Mouse (Mus musculus) kidney, adult 2 months (tissue): Measurements from ENCODE around the gene Rtl10. TPM values are rescaled to one million over a fixed set of nuclear protein-coding genes. Genes with fewer than 3 reads are reported as not detected.
A peak's percentile ranks its signal among the peaks of the same experiment; 100 is the strongest.

ENCODE experiments used
- DNase-seq: peaks from one replicate; pipeline ENCODE4 v3.0.0; 2021
- H3K27ac ChIP-seq: fragments of 200-500 bp; 2 replicates; pipeline ENCODE4 v1.5.1; 2012; ENCODE audit warnings: low read depth, low read length, control low read depth, inconsistent platforms; ENCODE audit not compliant: insufficient read depth
- H3K27me3 ChIP-seq: fragments of 200-500 bp; replicated peaks from 2 replicates; pipeline ENCODE4 v1.6.1; 2012; ENCODE audit warnings: mild to moderate bottlenecking, moderate library complexity, low read length, inconsistent platforms; ENCODE audit not compliant: control insufficient read depth, insufficient read depth
- H3K36me3 ChIP-seq: fragments of 200-500 bp; 2 replicates; pipeline ENCODE4 v1.6.1; 2012; ENCODE audit warnings: mild to moderate bottlenecking, moderate library complexity, low read length, inconsistent platforms; ENCODE audit not compliant: control insufficient read depth, insufficient read depth
- H3K4me1 ChIP-seq: fragments of 200-500 bp; 2 replicates; pipeline ENCODE4 v1.6.1; 2011; ENCODE audit warnings: low read length; ENCODE audit not compliant: control insufficient read depth, insufficient read depth
- H3K4me3 ChIP-seq: fragments of 200-500 bp; 2 replicates; pipeline ENCODE4 v1.5.1; 2011; ENCODE audit warnings: mild to moderate bottlenecking, low read depth, low read length, control low read depth; ENCODE audit not compliant: insufficient read depth
- CTCF ChIP-seq: fragments of 200-500 bp; conservative IDR thresholded peaks from 2 replicates; pipeline ENCODE4 v1.5.1; 2011; ENCODE audit warnings: low read depth, mild to moderate bottlenecking, control low read depth, low read length, moderate library complexity, mixed read lengths; ENCODE audit not compliant: insufficient read depth, insufficient read length
- POLR2A ChIP-seq: fragments of 200-500 bp; IDR thresholded peaks from one replicate; pipeline ENCODE4 v1.6.1; 2011; ENCODE audit warnings: low read depth, low read length, control low read depth
- WGBS: fragments of 180-500 bp; shearing (Covaris S2); methylation state at CpG from one replicate; pipeline ENCODE4 v1.1.7; 2018; 5-methylcytosine and 5-hydroxymethylcytosine counted together
- polyA plus RNA-seq: library from polyadenylated mRNA; depleted of rRNA; stranded (reverse); fragments of >200 nt; gene quantifications from 2 replicates; pipeline ENCODE4 v1.2.3, GENCODE M21; 2012

Gene Rtl10
- polyA plus RNA-seq, 1 experiment, result 5.0 TPM

DNA sequence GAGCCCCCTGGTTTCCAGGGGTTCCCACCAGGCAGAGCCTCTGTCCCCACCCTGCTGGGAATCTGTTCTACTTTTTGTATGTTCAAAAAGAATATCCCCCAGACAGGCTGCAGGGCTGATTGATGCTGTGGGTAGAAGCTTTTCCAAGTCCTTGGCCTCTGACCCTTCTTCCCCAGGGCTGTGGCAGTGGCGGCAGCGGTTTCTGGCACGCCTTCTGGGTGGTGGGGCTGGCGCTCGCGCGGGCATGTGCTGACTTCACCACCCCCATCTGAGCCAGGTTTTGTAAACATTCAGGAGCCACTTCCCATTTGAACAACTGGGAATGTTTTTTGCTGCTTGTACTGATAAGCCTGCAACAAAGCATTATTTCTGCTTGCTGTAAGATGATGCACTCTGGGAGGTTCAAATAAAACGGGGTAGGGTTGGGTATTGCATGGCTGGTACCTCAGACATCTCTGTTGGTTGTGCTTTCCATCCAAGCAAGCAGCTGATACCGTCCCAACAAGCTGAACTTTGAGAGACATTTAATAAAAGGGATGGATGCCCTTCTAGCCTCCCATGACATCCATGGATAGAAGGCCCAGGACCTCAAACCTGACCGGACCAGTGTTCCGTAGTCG is 39.3 kb upstream of the Rtl10 start:
- Histone ChIP-seq H3K27me3 (no peaks in the 10 kb centered on the region), H3K4me3 (no peak overlapping the region), H3K27ac (no peak overlapping the region), H3K36me3 (no peaks in the 10 kb centered on the region), H3K4me1 (no peaks in the 10 kb centered on the region)
- TF ChIP-seq POLR2A, result no peak
- TF ChIP-seq CTCF, result no peak
- WGBS, result 54% methylated on average over 12 of the region's 12 CpGs
- peak; percentile 22 for DNase-seq

DNA sequence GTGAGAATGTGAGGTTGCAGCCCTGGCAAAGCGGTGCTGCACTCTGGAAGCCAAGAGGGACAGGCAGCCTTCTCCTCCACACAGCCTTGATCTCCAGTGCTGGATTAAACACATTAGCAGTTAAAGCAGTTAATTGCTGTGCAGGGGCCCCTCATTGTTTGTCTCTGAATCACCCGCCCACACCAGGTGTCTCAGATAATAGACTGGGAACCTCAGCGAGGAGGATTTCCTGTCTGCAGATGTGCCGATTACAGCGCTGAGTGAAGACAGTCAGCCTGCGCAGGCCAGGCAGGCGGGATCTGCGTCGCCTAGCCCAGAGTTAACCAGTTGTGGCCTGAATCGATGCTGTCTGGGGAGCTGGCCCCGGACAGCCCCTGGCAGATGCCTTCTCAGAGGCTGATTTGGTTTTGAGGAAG is 38.7 kb upstream of the Rtl10 start:
- no peaks in the 10 kb centered on the region for H3K4me1 ChIP-seq
- H3K27me3 ChIP-seq, result no peaks in the 10 kb centered on the region
- H3K27ac ChIP-seq, result no peak overlapping the region
- 54% methylated on average over 11 of the region's 11 CpGs for WGBS
- H3K4me3 ChIP-seq, result no peak overlapping the region
- H3K36me3 ChIP-seq, result no peaks in the 10 kb centered on the region
- TF ChIP-seq CTCF, result no peak
- no peak for TF ChIP-seq POLR2A
- peak; percentile 13 for DNase-seq

DNA sequence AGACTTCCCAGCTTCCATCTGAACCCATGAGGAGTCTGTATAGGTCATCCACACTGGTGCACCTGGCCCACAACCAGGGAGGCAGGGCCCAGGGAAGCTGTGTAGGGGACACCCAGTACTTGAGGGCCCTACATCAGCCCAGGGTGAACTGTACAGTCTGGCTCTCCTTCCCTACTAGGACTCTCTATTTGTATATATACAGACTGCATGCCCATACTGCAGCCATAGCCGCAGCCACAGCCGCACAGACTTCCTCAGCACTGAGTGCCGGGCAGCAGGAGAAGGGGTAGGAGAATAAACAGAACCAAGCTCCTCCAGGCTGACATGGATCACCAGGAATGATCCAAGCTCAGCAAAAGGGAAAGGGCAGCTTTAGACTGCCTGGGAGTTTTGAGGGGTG is 37.9 kb upstream of the Rtl10 start:
- DNase-seq, result no peak
- Histone ChIP-seq H3K4me3 (no peak overlapping the region), H3K27me3 (no peaks in the 10 kb centered on the region), H3K27ac (no peak overlapping the region), H3K36me3 (no peaks in the 10 kb centered on the region), H3K4me1 (no peaks in the 10 kb centered on the region)
- TF ChIP-seq POLR2A, result no peak
- no peak for TF ChIP-seq CTCF
- WGBS, result 94% methylated on average over 3 of the region's 3 CpGs

GRCm38 (mm10) chr16:18462031-18462430 is 36.7 kb upstream of the Rtl10 start:
- WGBS, result 88% methylated on average over 9 of the region's 9 CpGs
- Histone ChIP-seq H3K4me3 (no peak overlapping the region), H3K27me3 (no peaks in the 10 kb centered on the region), H3K27ac (no peak overlapping the region), H3K36me3 (no peaks in the 10 kb centered on the region), H3K4me1 (no peaks in the 10 kb centered on the region)
- no peak for DNase-seq
- TF ChIP-seq POLR2A (no peak), CTCF (no peak)

- no peaks in the 10 kb centered on the region for H3K27me3 ChIP-seq
- H3K4me1 ChIP-seq, result no peaks in the 10 kb centered on the region
- no peaks in the 10 kb centered on the region for H3K36me3 ChIP-seq
- H3K27ac ChIP-seq, result no peak overlapping the region
- peak; percentile 24 for DNase-seq
- no peak overlapping the region for H3K4me3 ChIP-seq
- WGBS, result 68% methylated on average over 8 of the region's 8 CpGs
- no peak for TF ChIP-seq CTCF
- TF ChIP-seq POLR2A, result no peak
Observed at GRCm38 (mm10) chr16:18462598-18462997, 36.1 kb upstream of the Rtl10 start.

GRCm38 (mm10) chr16:18464271-18464670 is 34.4 kb upstream of the Rtl10 start:
- no peaks in the 10 kb centered on the region for H3K36me3 ChIP-seq
- 61% methylated on average over 3 of the region's 3 CpGs for WGBS
- DNase-seq, result peak; percentile 19
- no peak for TF ChIP-seq POLR2A
- TF ChIP-seq CTCF, result no peak
- H3K4me1 ChIP-seq, result no peaks in the 10 kb centered on the region
- no peaks in the 10 kb centered on the region for H3K27me3 ChIP-seq
- H3K27ac ChIP-seq, result no peak overlapping the region
- no peak overlapping the region for H3K4me3 ChIP-seq

DNA sequence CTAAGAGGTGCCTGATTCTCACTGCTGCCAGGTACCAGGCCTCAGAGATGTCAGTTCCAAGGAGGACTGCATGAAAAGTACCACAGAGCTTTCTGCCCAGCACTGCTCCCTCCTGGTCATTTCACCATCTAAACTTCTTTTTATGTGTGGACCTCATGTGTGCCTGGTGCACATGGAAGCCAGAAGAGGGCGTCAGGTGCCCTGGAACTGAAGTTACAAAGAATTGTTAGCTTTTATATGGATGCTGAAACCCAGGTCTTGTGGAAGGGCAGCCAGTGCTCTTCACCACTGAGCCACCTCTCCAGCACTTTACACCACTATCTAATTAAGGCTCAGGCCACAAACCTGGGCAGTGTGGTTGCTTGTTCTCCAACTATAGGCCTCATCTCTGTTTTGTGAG is 27.9 kb upstream of the Rtl10 start:
- no peaks in the 10 kb centered on the region for H3K27me3 ChIP-seq
- H3K4me1 ChIP-seq, result no peaks in the 10 kb centered on the region
- H3K36me3 ChIP-seq, result no peaks in the 10 kb centered on the region
- no peak overlapping the region for H3K27ac ChIP-seq
- 58% methylated on average over 1 of the region's 1 CpGs for WGBS
- H3K4me3 ChIP-seq, result no peak overlapping the region
- no peak for DNase-seq
- peak; percentile 34; the same call in 1 of the 2 replicates for TF ChIP-seq CTCF
- no peak for TF ChIP-seq POLR2A

- Histone ChIP-seq H3K36me3 (no peaks in the 10 kb centered on the region), H3K27ac (no peak overlapping the region), H3K4me1 (no peaks in the 10 kb centered on the region), H3K27me3 (no peaks in the 10 kb centered on the region), H3K4me3 (no peak overlapping the region)
- no peak for DNase-seq
- TF ChIP-seq CTCF, result no peak
- no peak for TF ChIP-seq POLR2A
- 78% methylated on average over 11 of the region's 11 CpGs for WGBS
Observed at GRCm38 (mm10) chr16:18471381-18471955, 27.2 kb upstream of the Rtl10 start.
